Mouse (Mus musculus) liver, embryonic 13.5 days (tissue): ENCODE measurements at regions not wholly inside any gene's neighbourhood (a gene's known extent, or its start where the extent isn't known, plus 50 kb on each side); places are given as distances from the start of the nearest gene placed in this dataset.

Experiments
- ATAC-seq: fragments of 200-750 bp; cut with Nextera tagmentation; 2 replicates; pipeline ENCODE4 v1.8.0; 2017; ENCODE audit warnings: low read depth, mild to moderate bottlenecking, moderate number of reproducible peaks, moderate library complexity
- DNase-seq: peaks from one replicate; pipeline ENCODE4 v3.0.0; 2022
- H3K27ac ChIP-seq: fragments of 300-500 bp; sonication (generic); 2 replicates; pipeline ENCODE4 v1.5.1; 2015; ENCODE audit warnings: moderate library complexity, mild to moderate bottlenecking, inconsistent platforms
- H3K27me3 ChIP-seq: fragments of 300-500 bp; sonication (generic); 2 replicates; pipeline ENCODE4 v1.6.1; 2015; ENCODE audit warnings: mild to moderate bottlenecking, inconsistent platforms
- H3K36me3 ChIP-seq: fragments of 300-500 bp; sonication (generic); 2 replicates; pipeline ENCODE4 v1.6.1; 2015; ENCODE audit warnings: mild to moderate bottlenecking, inconsistent platforms
- H3K4me1 ChIP-seq: fragments of 300-500 bp; sonication (generic); replicated peaks from 2 replicates; pipeline ENCODE4 v1.6.1; 2015; ENCODE audit warnings: inconsistent platforms
- H3K4me2 ChIP-seq: fragments of 300-500 bp; sonication (generic); 2 replicates; pipeline ENCODE4 v1.6.1; 2015; ENCODE audit warnings: inconsistent platforms, mild to moderate bottlenecking, moderate library complexity
- H3K4me3 ChIP-seq: fragments of 300-500 bp; sonication (generic); replicated peaks from 2 replicates; pipeline ENCODE4 v1.5.1; 2015; ENCODE audit warnings: mild to moderate bottlenecking, inconsistent platforms
- H3K9ac ChIP-seq: fragments of 300-500 bp; sonication (generic); 2 replicates; pipeline ENCODE4 v1.6.1; 2015; ENCODE audit warnings: mild to moderate bottlenecking, inconsistent platforms
- H3K9me3 ChIP-seq: fragments of 300-500 bp; sonication (generic); replicated peaks from 2 replicates; pipeline ENCODE4 v1.6.1; 2016; ENCODE audit warnings: inconsistent platforms
- WGBS: fragments of 180-500 bp; shearing (Covaris S2); methylation state at CpG from one replicate; pipeline ENCODE4 v1.1.7; 2015; ENCODE audit not compliant: insufficient replicate concordance; 5-methylcytosine and 5-hydroxymethylcytosine counted together

DNA sequence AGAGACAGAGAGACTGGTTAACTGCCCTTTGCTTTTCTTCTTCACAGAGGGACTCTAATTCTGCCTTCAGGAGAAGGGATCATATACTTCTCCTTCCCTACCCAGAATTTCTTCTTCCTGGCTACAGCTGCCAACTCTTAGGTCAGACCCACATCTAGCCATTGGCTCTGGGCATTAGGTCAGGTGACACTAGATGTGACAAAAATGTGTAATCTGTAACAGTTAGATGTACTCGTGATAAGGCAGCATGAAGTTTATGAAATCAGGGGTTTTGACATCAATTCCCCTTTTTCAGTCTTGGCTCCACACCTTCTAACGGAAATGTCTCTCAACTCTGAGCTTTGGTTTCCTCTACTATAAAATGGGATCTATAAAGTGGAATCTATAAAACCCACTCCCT, 428.4 kb downstream of the Bmper start:
- no peaks in the 10 kb centered on the region for H3K36me3 ChIP-seq
- no peak overlapping the region for H3K27ac ChIP-seq
- no peaks in the 10 kb centered on the region for H3K27me3 ChIP-seq
- ATAC-seq (no peak), DNase-seq (no peak)
- H3K9me3 ChIP-seq = no peaks in the 10 kb centered on the region
- H3K4me3 ChIP-seq = no peak overlapping the region
- 49% methylated on average over 2 of the region's 2 CpGs for WGBS
- H3K9ac ChIP-seq = no peak overlapping the region
- H3K4me1 ChIP-seq = no peaks in the 10 kb centered on the region; the same call in 1 of the 2 replicates
- no peak overlapping the region for H3K4me2 ChIP-seq

DNA sequence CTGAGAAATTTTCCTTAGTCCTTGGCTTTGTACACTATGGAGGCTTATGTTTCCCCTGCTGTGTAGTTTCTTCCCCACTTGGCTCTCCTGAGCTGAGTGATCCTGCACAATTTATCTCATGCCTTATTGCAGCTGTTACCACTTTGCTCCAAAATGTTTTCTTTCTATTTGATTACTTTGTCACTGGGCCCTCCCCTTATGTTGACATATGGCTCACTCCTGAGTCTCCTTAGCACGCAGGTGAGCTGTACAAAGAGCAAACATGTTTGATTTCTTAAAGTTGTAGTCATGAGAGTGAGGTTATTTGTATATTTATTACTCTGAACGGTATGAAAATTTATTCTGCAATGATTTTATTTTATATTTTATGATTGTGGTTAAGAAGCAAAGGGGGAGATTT, 430.2 kb downstream of the Bmper start:
- WGBS = 42% methylated on average over 2 of the region's 2 CpGs
- no peak overlapping the region for H3K9ac ChIP-seq

DNA sequence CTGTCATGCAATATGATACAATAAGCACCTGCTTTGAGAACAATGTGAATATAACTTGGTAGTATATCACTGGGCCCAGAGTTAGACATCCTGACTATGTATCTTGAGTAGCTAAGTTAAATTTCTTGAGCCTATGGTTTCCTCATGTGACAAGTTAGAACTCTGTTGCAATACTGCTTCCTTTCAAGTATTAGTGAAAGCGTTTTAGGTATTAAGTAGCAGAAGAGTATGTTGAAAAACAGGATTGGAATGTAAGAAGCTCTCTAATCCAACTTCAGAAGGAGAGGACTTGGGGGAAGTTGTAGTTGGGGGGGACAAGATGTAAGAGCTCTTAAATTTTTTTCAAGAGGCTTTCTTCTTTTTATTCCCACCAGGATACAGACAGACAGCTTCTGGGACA, 431.9 kb downstream of the Bmper start:
- WGBS = 39% methylated on average over 1 of the region's 1 CpGs
- Histone ChIP-seq H3K27ac (no peak overlapping the region), H3K4me3 (no peak overlapping the region), H3K27me3 (no peaks in the 10 kb centered on the region), H3K9ac (no peak overlapping the region), H3K4me1 (no peaks in the 10 kb centered on the region; the same call in 1 of the 2 replicates), H3K36me3 (no peaks in the 10 kb centered on the region), H3K9me3 (no peaks in the 10 kb centered on the region), H3K4me2 (no peak overlapping the region)
- DNase-seq = no peak
- ATAC-seq = no peak

More for the DNA sequence above, 430.2 kb downstream of the Bmper start:
- Histone ChIP-seq H3K27ac (no peak overlapping the region), H3K4me3 (no peak overlapping the region), H3K27me3 (no peaks in the 10 kb centered on the region), H3K36me3 (no peaks in the 10 kb centered on the region), H3K4me2 (no peak overlapping the region), H3K9me3 (no peaks in the 10 kb centered on the region), H3K4me1 (no peaks in the 10 kb centered on the region; the same call in 1 of the 2 replicates)
- DNase-seq (no peak), ATAC-seq (no peak)

DNA sequence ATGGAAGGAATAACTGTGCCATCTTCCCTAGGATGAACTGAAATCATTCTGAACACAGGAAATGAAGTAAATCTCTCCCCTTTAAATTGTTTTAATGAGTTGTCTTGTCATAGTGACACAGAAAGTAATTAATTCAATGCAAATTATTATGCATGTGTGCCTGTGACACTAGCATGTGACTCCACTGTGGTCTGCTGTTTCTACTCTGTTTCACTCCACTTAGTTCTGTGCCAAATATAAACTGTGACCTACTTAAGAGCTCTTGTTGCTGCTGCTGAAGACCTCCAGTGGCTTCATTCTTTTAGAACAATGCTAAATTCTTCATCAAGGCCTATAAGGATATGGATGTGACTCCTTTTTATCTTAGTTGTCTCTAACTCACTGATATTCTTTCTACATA, 431.8 kb upstream of the Npsr1 start:
- no peak for DNase-seq

DNA sequence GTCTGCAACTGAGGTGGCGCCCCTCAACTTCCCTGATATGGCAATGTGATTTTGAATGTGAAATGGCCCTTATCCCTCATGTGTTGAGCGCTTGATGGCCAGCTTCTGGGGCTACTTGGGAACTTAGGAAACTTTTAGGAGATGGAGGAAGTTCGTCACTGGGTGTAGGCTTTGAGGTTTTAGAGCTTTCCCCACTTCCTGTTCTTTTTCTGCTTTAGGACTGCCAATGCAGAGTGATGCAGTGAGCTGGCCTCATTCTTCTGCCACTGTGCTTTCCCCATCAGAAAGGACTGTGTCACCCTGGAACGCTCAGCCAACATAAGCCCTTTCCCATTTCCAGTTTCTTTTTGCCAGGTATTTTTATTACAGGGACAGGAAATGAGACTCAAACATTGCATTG, 428.6 kb upstream of the Npsr1 start:
- H3K36me3 ChIP-seq = no peaks in the 10 kb centered on the region
- DNase-seq = no peak
- no peak overlapping the region for H3K4me3 ChIP-seq
- WGBS = 43% methylated on average over 4 of the region's 4 CpGs
- ATAC-seq = no peak
- no peak overlapping the region for H3K27ac ChIP-seq
- no peaks in the 10 kb centered on the region for H3K27me3 ChIP-seq
- no peaks in the 10 kb centered on the region for H3K4me1 ChIP-seq
- H3K4me2 ChIP-seq = no peak overlapping the region
- H3K9me3 ChIP-seq = no peaks in the 10 kb centered on the region
- H3K9ac ChIP-seq = no peak overlapping the region

More for the DNA sequence above, 431.8 kb upstream of the Npsr1 start:
- Histone ChIP-seq H3K4me3 (no peak overlapping the region), H3K4me2 (no peak overlapping the region), H3K9ac (no peak overlapping the region), H3K27ac (no peak overlapping the region), H3K4me1 (no peaks in the 10 kb centered on the region), H3K36me3 (no peaks in the 10 kb centered on the region), H3K9me3 (no peaks in the 10 kb centered on the region), H3K27me3 (no peaks in the 10 kb centered on the region)
- ATAC-seq = no peak

DNA sequence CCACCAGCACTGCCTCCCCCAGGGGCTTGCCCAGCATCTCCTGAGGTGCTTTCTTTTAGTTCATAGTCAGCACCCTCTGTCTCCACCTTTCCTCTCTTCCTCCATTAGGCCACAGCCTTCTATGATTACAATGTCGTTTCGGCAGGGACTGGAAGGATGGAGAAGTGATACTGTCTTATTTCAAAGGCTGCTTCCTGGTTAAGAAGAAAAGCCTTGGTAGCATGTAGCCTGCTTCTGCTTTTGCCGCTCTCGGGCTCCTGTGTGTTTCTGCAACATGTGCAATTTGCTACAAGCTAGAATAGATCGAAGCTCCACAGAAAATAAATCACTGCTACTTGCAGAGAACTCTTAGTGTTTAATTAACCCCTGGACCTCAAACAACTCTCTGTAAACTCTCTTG, 427.2 kb upstream of the Npsr1 start:
- ATAC-seq = peak; percentile 18; the same call in 1 of the 2 replicates
- WGBS = 28% methylated on average over 5 of the region's 5 CpGs
- DNase-seq = no peak
- Histone ChIP-seq H3K9ac (no peak overlapping the region), H3K4me2 (no peak overlapping the region), H3K4me1 (no peaks in the 10 kb centered on the region), H3K9me3 (no peaks in the 10 kb centered on the region), H3K36me3 (no peaks in the 10 kb centered on the region), H3K27ac (no peak overlapping the region), H3K4me3 (no peak overlapping the region), H3K27me3 (no peaks in the 10 kb centered on the region)

DNA sequence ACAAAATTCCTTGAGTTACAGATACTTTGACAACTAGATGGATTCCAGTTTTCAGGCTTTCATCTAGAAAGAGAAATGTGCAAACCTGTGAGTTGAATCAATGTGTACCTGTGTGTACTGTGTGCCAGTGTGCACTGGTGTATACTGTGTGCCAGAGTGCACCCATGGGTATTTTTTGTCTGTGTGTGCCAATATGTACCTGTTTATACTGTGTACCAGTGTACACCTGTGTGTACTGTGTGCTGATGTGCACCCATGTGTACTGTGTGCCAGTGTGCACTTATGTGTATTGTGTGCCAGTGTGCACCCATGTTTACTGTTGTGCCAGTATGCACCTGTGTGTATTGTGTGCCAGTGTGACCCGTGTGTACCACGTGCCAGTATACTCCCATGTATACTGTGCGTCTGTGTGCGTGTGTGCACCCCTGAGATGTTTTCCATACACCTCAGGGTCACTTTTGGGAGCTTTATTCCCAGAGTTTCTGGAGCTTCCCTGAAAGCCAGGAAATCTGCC, 424.4 kb upstream of the Npsr1 start:
- Histone ChIP-seq H3K36me3 (no peaks in the 10 kb centered on the region), H3K4me2 (no peak overlapping the region)
- DNase-seq = no peak

DNA sequence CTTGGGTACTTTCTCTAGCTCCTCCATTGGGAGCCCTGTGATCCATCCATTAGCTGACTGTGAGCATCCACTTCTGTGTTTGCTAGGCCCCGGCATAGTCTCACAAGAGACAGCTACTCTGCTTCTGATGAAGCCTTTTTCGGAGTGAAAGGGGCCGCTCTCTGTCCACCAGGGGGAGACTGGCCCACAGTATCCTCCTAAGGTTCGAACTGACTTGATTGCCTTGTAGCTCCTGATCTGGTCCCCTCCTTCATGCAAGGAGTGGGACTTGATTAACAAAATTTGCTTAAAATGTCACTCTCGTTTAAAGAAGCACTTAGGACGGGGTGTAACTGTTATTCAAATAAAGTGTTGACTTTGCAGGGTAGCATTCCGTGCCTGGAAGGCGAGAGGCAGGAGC, 423.0 kb upstream of the Npsr1 start:
- no peaks in the 10 kb centered on the region for H3K27me3 ChIP-seq
- no peaks in the 10 kb centered on the region for H3K9me3 ChIP-seq
- H3K27ac ChIP-seq = no peak overlapping the region
- H3K4me3 ChIP-seq = no peak overlapping the region
- H3K4me1 ChIP-seq = no peaks in the 10 kb centered on the region
- no peak overlapping the region for H3K4me2 ChIP-seq
- ATAC-seq = no peak
- 30% methylated on average over 8 of the region's 8 CpGs for WGBS
- H3K9ac ChIP-seq = no peak overlapping the region
- no peaks in the 10 kb centered on the region for H3K36me3 ChIP-seq
- no peak for DNase-seq

More for the DNA sequence above, 424.4 kb upstream of the Npsr1 start:
- H3K4me1 ChIP-seq = no peaks in the 10 kb centered on the region
- no peak overlapping the region for H3K9ac ChIP-seq
- H3K27me3 ChIP-seq = no peaks in the 10 kb centered on the region
- WGBS = 75% methylated on average over 4 of the region's 4 CpGs
- no peak for ATAC-seq
- no peak overlapping the region for H3K4me3 ChIP-seq
- no peaks in the 10 kb centered on the region for H3K9me3 ChIP-seq
- no peak overlapping the region for H3K27ac ChIP-seq

DNA sequence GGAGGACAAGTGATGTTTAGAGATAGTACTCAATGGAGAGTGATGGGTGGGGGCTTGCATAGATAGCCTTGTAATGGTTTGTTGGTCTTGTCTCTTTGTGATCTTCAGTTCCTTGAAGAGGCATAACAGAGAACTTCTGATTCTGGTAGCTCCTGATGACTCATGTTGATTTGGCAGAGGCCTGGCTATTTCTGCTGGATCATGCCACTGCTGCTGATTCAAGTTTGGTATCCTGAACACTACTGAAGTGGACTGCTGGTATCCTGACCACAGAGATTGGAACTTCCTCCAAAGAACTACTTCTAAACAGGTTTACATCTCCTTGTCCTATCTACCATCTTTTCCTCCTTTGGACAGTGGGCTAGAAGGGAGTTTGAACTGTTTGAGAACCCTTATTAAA, 408.3 kb upstream of the Npsr1 start:
- ATAC-seq = no peak
- H3K9me3 ChIP-seq = no peaks in the 10 kb centered on the region

DNA sequence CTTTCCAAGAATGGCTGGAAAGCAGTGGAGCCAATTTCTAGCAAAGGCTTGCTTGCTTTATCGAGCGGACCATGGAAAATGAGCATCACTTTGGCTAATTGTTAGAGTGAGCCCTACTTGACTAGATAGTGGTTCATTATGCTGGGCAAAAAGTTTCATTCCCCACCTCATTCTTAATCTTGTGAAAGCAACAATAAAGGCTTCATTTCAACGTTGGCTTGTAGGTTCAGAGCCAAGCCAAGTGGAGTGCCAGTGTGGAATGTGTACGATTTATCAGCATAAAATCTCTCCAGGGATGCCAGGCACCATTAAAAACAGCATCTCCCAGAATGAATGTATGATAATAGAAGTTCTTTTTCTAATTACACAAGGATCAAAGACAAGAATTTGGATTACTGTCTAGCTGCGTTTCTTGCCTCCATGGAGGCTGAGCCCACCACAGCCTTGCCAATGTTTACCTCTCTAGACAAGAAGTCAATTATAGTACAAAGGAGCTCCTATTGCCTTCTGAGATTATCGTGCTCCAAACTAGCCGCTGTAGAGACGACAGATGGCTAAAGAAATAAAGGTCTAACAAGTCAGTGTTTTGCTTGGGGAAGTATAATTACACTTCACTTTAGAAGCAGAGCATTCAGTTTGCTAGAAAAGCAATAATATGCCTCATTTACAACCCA, 404.9 kb upstream of the Npsr1 start:
- H3K4me1 ChIP-seq = no peaks in the 10 kb centered on the region
- no peak overlapping the region for H3K27ac ChIP-seq
- no peaks in the 10 kb centered on the region for H3K9me3 ChIP-seq
- no peak overlapping the region for H3K4me3 ChIP-seq
- H3K36me3 ChIP-seq = no peaks in the 10 kb centered on the region
- 60% methylated on average over 8 of the region's 8 CpGs for WGBS
- ATAC-seq = no peak
- H3K4me2 ChIP-seq = no peak overlapping the region
- DNase-seq = no peak
- H3K9ac ChIP-seq = no peak overlapping the region
- H3K27me3 ChIP-seq = no peaks in the 10 kb centered on the region

More for the DNA sequence above, 408.3 kb upstream of the Npsr1 start:
- no peak overlapping the region for H3K4me3 ChIP-seq
- no peaks in the 10 kb centered on the region for H3K27me3 ChIP-seq
- H3K36me3 ChIP-seq = no peaks in the 10 kb centered on the region
- no peaks in the 10 kb centered on the region for H3K4me1 ChIP-seq
- DNase-seq = no peak
- no peak overlapping the region for H3K9ac ChIP-seq
- no peak overlapping the region for H3K27ac ChIP-seq
- no peak overlapping the region for H3K4me2 ChIP-seq

DNA sequence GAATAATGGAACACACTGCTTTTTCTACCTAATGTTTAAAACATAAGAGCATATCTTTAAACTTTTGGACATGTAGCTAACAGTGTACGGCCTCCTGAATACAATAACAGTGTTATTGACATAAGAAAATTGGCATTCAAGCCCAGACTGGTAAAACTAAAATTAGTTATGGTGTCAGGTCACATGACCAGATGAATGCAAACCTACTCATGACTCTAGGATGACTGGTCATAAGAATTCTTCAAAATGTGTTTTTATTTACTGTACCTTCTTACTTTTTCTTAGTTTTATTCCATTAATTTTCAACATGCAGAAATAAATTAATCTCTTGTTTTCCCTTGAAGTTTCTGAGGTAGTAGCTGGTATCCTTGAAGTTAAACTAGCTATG, 404.4 kb upstream of the Npsr1 start:
- no peak overlapping the region for H3K4me2 ChIP-seq
- no peak overlapping the region for H3K4me3 ChIP-seq
- H3K9me3 ChIP-seq = no peaks in the 10 kb centered on the region
- no peak overlapping the region for H3K27ac ChIP-seq
- H3K36me3 ChIP-seq = no peaks in the 10 kb centered on the region
- ATAC-seq = no peak
- no peak overlapping the region for H3K9ac ChIP-seq
- no peak for DNase-seq
- no peaks in the 10 kb centered on the region for H3K27me3 ChIP-seq
- 48% methylated on average over 1 of the region's 1 CpGs for WGBS
- H3K4me1 ChIP-seq = no peaks in the 10 kb centered on the region

DNA sequence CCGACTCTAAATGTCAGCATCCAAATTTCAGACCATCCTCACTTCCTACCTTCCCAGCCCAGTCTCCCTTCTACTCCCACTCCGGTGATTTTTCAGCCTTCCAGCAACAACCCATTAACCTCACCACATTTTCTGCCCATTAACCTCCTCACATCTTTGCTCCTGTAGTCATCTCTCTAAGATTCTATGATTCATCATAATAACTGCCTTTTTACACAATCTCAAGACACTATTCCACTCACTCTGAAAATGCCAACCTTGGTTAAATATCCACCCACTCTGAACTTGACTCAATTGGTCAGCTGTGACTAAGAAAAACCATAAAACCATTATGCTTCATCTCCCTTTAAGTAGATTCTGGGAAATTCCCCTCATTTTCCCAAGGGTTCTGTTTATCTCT, 403.3 kb upstream of the Npsr1 start:
- ATAC-seq (no peak), DNase-seq (no peak)
- Histone ChIP-seq H3K27me3 (no peaks in the 10 kb centered on the region), H3K9ac (no peak overlapping the region), H3K4me2 (no peak overlapping the region), H3K4me1 (no peaks in the 10 kb centered on the region), H3K36me3 (no peaks in the 10 kb centered on the region), H3K4me3 (no peak overlapping the region), H3K9me3 (no peaks in the 10 kb centered on the region), H3K27ac (no peak overlapping the region)
- WGBS = 59% methylated on average over 2 of the region's 2 CpGs
